Mouse (Mus musculus) retina, postnatal 1 day (tissue): Measurements from ENCODE around the gene Strn.

ENCODE experiments used
- DNase-seq: peaks from one replicate; pipeline ENCODE4 v3.0.0-alpha.2; 2012

Strn gene

GRCm38 (mm10) chr17:78614481-78614880 lies 122.5 kb downstream of the Strn start:
- DNase-seq, result no peak

GRCm38 (mm10) chr17:78611117-78611516 lies 125.9 kb downstream of the Strn start:
- DNase-seq, result peak; percentile 36

GRCm38 (mm10) chr17:78609191-78609855 lies 127.7 kb downstream of the Strn start:
- DNase-seq, result no peak

GRCm38 (mm10) chr17:78608716-78609115 lies 128.3 kb downstream of the Strn start:
- DNase-seq, result no peak

GRCm38 (mm10) chr17:78608135-78608670 lies 128.8 kb downstream of the Strn start:
- DNase-seq, result no peak

GRCm38 (mm10) chr17:78604431-78604830 lies 132.6 kb downstream of the Strn start:
- peak; percentile 67 for DNase-seq

GRCm38 (mm10) chr17:78603872-78604271 lies 133.1 kb downstream of the Strn start:
- DNase-seq, result peak; percentile 88

GRCm38 (mm10) chr17:78602316-78602715 lies 134.7 kb downstream of the Strn start:
- DNase-seq, result no peak

- DNase-seq, result no peak
Measured at GRCm38 (mm10) chr17:78601601-78602000, 135.4 kb downstream of the Strn start.

- DNase-seq, result no peak
Measured at GRCm38 (mm10) chr17:78601042-78601441, 136.0 kb downstream of the Strn start.
